Mouse (Mus musculus): Measurements from ENCODE around the gene Zc3h7b.
A peak's percentile ranks its signal among the peaks of the same experiment; 100 is the strongest.
"Not testable (repeated sequence)": the region's sequence is repeated elsewhere in the genome, so short reads cannot be mapped to it uniquely, and the experiment has no call there.

Zc3h7b gene

DNA sequence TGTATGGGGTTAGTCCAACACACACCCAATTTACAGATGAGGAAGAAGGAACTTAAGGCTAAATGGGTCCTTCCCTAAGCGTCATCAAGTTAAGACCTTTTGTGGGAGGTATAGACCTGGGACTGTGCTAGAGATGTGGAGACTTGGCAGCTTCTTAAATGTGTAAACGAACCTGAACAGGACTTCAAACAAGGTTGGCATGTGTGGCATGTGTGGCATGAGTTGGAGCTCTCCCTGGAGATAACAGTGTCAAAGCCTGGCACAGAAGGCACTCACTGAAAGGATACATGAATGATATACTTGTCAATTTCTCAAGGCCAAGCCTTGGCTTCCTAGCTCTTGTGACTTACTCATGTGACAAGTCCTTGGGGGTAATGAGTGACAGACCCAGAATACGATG is 5.6 kb upstream of the Zc3h7b start:
- DNase-seq (ENCODE audit: low spot score), result no peak

DNA sequence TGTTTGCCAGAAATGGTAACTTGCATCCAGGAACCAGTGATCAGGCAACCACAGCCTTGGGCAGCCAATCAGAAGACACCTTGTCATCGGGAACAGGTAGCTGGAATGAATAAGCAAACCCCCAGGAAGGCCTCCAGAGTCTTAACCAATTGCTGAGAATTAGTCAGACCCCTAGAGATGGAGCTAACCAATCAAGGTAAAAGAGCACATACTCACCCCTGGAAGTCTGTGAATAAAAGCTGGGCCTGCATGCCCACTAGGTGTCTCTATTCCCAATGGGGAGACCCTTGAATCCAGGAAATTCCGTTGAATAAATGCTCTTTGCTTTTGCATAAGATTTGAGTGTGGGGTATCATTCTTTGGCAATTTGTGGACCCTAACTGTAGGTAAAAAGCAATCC is 4.9 kb upstream of the Zc3h7b start:
- no peak for DNase-seq (ENCODE audit: low spot score)

DNA sequence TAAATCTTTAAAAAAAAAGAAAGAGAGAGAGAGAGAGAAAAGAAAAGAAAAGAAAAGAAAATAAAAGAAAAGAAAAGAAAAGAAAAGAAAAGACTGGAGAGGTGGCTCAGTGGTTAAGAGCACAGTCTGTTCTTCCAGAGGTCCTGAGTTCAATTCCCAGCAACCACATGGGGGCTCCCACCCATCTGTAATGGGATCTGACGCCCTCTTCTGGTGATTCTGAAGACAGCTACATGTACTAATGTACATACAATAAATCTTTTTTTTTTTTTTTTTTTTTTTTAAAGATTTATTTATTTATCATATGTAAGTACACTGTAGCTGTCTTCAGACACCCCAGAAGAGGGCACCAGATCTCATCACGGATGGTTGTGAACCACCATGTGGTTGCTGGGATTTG is 2.5 kb upstream of the Zc3h7b start:
- DNase-seq (ENCODE audit: low spot score), result not testable (repeated sequence)

DNA sequence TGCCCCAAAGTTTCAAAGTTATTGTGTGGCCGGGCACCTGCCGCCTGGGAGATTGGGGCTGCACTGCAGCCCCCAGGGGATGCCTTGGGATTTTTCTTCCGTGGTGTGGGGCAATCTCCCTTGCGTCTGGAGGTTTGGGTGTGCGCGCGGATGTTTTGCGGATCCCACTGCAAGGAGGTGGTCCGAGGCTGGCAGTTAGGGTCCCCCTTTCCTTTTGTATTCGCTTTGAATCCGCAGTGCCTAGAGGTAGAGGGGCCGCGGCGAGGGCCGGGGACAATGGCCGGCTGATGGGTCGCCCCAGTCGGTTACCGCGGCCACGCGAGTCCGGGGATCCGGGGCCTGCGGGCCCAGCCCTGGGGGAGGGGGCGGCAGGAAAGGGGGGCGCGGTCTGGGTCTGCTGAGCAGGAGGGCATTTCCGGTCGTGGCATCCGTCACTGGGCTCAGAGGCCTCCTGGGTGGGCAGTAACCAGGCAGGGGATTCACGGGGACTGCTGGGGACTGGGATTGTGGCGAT is 801 bp downstream of the Zc3h7b start:
- DNase-seq (ENCODE audit: low spot score), result peak; percentile 68

DNA sequence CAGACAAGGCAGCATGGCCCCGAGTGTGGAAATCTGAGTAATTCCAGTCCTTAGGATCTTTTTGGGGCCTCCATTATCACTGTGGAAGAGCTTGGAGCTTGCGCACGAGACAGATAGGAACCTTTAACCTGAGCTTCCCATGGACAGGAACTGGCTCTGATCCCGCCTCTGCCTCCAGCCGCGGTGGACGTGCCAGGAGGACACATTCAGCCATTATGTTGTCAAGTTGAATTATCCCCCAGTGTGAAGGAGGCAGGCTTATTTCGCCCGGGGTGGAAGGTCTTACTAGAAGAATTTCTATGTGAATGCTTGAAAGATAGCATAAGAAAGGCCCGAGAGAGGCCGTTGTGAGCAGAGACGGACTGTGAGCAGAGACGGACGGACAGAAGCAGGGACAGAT is 4.9 kb downstream of the Zc3h7b start:
- DNase-seq (ENCODE audit: low spot score), result no peak

DNA sequence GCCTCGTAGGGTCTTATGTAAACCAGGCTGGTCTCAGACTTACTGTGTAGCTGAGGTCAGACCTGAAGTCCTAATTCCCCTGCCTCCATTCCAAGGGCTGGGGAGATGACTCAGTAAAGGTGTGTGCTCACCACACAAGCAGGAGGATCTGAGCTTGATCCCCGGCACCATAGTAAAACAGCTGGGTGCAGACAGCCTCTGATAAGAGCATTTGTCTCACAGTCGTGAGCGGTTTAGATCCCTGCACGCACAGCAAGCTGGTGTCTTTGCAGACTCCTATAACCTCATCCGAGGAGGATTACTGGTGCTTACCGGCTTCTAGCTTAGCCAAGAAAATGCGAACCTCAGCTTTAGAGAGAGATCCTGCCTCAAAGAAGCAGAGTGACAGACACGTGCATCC is 8.8 kb downstream of the Zc3h7b start:
- DNase-seq (ENCODE audit: low spot score), result no peak

DNA sequence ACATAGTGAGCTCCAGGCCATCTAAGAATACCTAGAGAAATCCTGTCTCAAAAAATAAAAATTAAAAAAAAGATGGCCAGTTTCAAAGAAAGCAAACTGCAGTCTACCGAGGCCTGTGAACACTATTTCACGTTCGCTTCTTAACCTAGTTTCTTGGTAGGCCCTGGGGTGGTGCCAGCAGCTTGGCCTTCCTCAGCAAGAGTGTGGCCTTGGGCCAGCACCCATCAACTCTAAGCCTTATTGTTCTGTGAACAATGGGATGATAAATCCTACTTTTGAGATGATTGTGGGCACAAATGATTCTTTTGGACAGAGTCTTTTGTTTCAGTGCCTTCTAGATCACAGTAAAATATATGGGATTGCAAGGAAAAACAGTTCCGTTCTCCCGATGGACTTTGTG is 13.8 kb downstream of the Zc3h7b start:
- DNase-seq (ENCODE audit: low spot score), result no peak

DNA sequence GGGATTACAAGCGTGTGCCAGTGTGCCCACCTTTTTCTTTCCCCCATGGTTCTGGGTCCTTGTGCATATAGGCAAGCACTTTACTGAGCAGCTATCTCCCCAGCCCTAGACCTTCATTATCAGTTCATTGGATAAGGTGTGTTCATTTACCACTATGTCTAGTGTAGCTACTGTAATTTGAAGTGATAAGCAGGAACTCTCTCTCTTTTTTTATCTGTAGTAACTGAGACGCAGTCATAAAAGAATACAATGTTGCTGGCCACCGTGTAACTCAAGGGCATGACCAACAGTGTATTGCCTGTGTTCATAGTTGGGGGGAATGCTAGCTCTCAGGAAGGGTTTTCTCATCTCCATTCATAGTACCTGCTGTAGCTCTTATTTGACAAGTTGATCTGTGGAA is 14.7 kb downstream of the Zc3h7b start:
- no peak for DNase-seq (ENCODE audit: low spot score)

DNA sequence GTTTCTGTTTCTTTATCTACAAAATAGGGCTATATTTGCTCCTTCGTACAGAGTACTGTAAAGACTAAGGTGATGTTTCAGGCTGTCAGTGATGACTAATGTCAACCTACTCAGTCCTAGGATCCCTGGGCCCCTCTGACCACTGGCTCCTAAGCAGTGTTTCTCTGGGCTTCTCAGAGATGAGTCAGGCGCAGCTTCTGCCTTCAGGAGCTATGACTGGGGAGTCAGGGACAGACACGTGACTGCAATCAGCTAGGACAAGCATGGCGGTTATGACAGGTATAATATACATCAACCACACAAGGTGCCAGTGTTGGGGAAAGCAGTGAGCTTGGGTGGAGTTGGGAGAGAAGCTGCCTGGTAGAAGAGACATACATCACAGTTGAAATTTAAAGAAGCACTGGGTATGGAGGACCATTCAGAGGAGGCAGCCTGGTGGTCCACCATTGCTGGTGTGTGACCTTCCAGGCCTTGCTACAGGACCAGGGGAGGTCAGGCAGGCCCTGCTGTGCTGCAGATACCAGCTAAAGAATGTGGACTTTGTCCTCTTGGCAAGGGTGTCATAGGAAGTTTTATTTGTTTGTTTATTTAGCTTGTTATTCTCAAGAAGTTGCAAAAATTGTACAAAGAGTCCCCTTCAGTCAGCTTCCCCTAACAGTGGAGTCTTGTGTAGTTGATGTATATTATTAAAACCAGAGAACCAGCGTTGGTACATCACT is 15.7 kb downstream of the Zc3h7b start:
- DNase-seq (ENCODE audit: low spot score), result no peak

DNA sequence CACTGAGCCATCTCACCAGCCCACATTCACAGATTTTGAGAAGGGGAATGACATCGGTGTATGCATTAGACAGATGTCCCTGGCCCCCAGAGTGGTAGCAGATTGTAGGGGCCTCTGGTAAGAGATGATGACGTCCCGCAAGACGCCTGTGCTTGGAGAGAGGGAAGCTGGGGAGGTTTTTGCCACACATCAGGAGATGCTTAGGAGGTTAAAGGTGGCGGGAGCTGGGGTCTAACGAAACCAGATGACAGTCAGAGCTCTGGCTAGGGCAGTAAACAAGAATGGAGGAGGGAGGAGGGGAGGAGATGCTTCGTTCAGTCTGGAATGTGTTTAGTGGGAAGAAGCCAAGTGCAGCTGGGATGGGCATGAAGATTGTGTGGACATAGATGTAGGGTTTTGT is 16.5 kb downstream of the Zc3h7b start:
- no peak for DNase-seq (ENCODE audit: low spot score)

DNA sequence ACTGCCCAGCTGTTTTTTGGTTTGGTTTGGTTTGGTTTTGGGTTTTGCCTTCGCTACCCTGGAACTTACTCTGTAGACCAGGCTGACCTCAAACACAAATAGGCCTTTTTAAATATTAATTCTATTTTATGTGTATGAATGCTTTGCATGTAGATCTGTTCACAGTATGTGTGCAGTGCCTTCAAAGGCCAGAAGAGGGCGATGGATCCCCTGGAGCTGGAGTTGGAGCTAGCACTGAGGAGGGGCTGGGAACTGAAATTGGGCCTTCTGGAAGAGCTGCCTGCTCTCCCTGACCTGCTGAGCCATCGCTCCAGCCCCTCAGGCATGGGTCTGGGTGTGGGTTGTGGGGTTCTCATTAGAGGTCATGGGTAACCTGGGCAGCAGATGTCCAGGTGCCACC is 17.1 kb downstream of the Zc3h7b start:
- DNase-seq (ENCODE audit: low spot score), result no peak

DNA sequence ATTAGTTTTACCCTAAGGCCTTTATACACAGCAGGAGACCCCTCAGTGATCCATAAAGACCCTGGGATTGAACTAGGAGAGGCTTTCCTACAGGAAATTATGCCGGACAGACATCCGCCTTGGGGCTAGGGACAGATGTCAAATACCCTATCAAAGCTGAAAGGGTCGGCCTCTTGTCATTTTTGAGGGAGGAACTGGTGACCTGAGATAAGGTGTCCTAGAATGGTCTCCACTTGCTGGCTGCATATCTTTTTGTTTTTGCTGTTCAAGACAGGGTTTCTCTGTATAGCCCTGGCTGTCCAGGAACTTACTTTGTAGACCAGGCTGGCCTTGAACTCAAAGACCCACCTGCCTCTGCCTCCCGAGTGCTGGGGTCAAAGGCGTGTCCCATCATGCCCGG is 19.7 kb downstream of the Zc3h7b start:
- no peak for DNase-seq (ENCODE audit: low spot score)

DNA sequence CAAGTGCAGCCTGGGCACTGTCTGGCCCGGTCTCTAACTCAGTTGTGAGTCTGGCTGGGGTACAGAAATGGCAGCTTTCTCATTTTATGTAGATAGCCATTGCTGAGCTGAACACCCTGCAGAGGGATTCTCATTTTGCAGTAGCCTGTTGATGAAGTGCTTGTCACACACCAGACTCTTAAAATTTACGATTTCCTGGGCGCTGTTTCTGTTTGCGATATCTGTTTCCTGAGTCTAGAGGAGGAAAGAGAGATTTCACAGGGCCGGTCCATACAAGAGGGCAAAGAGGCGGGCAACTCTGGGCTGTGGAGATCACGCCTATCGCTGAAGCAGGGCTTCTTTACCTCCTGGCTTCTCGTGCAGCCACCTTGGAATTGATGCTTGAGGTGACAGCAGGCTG is 20.8 kb downstream of the Zc3h7b start:
- DNase-seq (ENCODE audit: low spot score), result no peak

DNA sequence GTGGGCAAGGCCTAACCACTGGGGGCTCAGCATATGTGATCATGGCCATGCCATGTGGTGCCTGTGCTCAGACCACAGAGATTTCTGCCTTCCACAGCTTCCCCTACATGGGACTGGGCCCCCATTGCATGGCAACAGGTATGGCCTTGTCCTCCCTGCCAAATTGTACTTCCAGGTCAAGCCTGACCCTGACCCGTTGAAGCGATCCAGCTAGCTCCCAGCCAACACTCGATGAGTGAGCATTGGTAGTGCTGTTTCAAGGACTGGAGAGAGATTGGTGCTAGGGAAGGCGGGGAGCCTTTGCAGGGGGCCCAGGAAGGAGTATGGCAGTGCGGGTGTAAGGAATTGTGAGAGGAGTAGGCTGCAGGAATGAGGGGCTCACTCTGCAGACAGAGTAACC is 21.6 kb downstream of the Zc3h7b start:
- no peak for DNase-seq (ENCODE audit: low spot score)

DNA sequence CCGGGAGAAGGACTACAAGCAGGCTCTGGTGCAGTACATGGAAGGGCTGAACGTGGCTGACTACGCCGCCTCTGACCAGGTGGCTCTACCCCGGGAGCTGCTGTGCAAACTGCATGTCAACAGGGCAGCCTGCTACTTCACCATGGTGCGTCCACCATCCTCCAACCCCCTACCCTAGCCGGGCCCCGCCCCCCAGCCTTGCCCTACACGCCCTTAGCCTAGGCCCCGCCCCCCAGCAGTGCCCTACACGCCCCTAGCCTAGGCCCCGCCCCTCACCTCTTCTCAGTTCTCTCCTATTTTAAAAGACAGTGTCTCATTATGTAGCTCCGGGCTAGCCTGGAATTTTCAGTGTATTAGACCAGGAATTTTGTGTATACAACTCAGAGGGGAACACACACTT is 24.2 kb downstream of the Zc3h7b start:
- DNase-seq (ENCODE audit: low spot score), result no peak

DNA sequence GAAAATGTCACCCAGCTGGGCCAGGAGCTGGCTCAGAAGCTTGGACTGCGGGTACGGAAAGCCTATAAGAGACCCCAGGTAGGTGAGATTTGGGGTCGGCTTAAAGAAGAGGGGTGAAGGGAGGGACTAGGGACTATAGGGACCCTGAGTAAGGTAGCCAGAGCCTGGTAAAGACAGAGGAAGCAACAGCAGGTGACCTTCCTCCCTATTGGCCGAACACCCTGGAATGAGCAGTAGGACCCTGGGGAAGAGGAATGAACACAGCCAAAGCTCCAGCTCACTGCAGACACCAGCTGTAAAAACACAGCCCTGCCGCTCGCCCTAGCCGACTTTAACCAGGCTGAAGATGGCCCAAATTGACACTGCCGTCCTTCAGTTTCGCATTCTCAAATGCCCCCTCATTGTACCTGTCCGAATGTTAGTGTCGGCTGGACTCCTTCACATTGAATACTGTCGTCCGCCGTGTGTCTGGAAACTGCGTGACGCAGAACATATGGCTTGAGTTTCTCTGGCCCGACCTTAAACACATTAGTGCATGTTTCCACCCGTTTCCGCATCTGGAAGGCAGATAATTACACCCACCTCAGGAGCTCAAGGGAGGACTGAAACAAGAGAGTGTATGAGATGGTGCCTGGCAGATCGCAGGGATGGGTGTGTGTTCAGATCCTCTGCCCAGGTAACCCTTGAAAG is 27.7 kb downstream of the Zc3h7b start:
- no peak for DNase-seq (ENCODE audit: low spot score)

DNA sequence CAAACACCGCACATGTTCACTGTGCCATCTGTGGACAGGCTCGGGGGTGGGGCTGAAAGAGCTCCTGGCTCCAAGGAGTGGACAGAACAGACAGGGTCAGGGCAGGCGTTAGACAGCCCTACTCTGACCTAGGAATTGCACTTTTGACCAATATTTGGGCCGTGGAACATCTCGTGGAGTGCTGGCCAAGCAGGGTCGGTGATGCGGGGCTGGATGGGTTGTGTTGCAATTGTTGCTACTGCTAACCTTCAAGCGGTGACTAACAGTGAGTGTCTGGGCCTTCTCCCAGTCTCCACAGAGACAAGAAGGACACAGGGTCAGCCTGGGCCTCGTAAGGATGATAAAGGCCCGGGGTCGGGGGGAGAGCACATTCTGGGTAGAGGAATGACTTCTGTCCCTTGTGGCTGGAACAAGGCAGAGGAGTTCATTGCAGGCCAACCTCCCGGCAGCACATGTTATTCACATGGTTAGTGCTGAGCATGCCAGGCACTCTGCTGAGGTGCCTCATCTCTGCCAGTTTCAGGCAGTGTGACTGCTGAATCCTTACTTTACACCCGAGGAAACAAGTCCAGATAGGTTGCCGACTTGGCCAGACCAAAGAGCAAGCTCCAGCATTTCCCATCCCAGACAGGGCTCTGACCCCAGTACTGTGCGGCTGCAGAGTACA is 29.8 kb downstream of the Zc3h7b start:
- DNase-seq (ENCODE audit: low spot score), result no peak

DNA sequence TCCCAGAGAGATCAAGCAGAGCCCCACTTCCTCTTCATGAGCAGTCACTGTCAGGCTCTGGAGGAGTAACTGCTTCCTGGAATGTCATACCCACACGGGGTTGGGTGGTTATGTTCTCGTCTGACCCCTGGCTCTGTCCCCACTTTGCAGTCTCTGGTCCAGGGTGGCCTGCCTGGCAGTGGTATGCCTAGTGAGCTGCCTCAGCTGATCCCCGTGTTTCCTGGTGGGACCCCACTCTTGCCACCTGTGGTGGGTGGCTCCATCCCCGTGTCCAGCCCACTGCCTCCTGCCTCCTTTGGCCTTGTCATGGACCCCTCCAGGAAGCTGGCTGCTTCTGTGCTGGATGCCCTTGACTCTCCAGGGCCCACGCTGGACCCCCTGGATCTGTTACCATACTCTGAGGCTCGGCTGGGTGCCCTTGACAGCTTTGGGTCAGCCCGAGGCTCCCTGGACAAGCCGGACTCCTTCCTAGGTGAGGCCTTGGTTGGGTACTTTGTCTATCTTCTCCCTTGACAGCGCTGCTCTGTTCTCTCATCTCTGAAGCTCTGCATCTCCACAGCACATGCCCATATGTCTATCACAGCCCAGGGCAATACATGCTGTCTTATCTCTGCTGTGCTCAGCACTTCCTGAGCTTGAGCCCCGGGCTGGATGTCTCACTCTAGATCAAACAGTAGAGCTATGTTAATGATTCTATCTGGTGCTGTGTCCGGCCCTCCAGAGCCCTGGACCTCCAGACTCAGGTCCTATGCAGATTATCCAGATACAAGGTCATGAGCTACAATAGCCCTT is 32.0 kb downstream of the Zc3h7b start:
- DNase-seq (ENCODE audit: low spot score), result no peak

DNA sequence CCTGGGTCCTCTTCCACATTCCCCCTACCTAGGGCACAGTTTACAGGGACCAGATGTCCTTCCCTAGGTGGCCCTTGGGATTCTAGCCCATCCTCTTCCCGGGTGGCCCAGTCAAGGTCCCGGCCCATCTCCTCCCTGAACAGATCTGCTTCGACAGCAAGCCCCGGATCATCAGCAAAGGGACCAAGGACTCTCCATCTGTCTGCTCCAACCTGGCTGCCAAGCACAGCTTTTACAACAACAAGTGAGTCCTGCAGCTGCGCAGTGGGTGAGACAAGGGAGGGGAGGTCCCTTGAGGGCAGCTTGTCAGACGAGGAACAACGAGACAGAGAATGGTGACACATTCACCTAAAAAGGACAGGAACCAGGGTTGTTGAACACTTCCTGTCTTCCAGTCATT is 37.0 kb downstream of the Zc3h7b start:
- DNase-seq (ENCODE audit: low spot score), result no peak

DNA sequence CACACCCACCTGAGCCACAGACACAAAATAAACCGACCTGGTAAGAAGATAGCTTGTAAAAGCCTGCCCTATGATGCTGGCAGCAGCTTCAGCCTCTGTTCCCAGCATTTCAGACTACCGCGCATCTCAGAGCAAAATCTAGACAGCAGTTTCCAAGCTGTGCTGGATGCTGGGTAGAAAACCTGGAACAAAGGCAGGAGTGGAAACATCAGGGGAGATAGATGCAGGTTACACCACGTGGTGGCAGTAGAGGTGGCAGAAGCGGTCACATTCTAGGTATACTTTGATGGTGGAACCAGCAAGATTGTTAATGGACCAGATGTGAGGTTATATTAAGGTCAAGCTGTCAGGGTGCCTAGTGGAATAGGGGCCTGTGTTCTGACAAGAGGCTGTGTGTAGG is 39.9 kb downstream of the Zc3h7b start:
- DNase-seq (ENCODE audit: low spot score), result no peak

DNA sequence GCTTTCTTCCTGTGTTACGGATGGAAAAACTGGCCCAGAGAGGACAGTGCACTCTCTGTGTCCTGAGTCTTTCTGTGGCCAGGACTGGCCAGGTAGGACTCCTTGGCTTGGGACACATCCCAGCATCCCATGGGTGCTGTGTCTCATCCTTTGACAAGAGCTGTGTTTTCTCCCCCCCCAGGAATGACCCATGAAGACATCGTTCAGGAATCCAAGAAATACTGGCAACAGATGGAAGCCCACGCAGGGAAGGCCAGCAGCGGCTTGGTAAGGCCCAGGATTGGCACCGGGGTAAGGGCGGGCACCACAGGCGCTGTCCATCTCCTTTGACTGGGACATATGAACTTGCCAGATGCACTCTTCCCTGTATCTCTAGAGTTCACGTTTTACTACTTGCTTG is 40.8 kb downstream of the Zc3h7b start:
- DNase-seq (ENCODE audit: low spot score), result no peak

DNA sequence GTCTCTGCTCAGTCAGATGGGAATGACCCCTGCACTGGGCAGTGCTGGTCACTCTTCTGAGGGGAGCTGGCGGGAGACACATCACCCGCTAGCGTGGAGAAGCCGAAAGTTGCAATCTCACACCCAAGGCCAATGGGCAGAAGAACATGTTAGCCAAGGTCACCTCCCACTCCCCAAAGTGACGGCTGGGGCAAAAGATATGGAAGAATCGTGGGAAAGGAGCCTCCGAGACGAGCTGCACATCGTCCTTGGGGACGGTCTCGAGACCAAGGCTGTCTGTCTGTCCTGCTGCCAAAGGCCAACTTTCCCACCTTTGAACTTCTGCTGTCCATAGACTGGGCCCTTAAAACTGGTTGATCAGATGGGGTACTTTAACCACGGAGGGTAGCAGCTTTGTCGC is 42.7 kb downstream of the Zc3h7b start:
- no peak for DNase-seq (ENCODE audit: low spot score)

DNA sequence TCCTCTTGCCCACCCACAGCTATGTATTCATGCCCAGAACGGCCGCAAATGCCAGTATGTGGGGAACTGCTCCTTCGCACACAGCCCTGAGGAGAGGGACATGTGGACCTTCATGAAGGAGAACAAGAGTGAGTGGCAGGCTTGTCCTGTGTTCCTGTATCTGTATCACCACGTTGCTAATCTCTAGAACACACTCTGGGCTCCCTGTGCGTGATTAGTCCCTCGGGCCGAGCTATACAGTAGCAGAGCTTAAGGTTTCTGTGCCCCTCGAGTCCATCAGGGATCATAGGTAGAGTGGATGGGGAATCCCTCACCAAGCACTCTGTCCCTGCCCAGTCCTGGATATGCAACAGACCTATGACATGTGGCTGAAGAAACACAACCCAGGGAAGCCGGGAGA is 47.6 kb downstream of the Zc3h7b start:
- DNase-seq (ENCODE audit: low spot score), result no peak
